Mouse (Mus musculus) hindlimb bud, embryonic 11.5 days (tissue): ENCODE data around the gene Sult6b1.

Experiments
- DNase-seq: peaks from one replicate; pipeline ENCODE4 v3.0.0-alpha.2; 2012; ENCODE audit warnings: low read depth, low spot score; ENCODE audit errors: extremely low spot score

The Sult6b1 gene

GRCm38 (mm10) chr17:78906892-78907291, at the start of gene Sult6b1:
Gene Sult6b1, minus strand, starts transcription at chr17:78906992.
- no peak for DNase-seq

- DNase-seq, result no peak
These were observed 46.4 kb upstream of the Sult6b1 start for GRCm38 (mm10) chr17:78953240-78953639.

GRCm38 (mm10) chr17:78952070-78952469, 45.3 kb upstream of the Sult6b1 start:
- DNase-seq, result no peak

GRCm38 (mm10) chr17:78951225-78951624, 44.4 kb upstream of the Sult6b1 start:
- no peak for DNase-seq

- no peak for DNase-seq
These were observed 35.8 kb upstream of the Sult6b1 start for GRCm38 (mm10) chr17:78942579-78942978.

- DNase-seq, result no peak
These were observed 32.1 kb upstream of the Sult6b1 start for GRCm38 (mm10) chr17:78938927-78939326.

- no peak for DNase-seq
These were observed 30.5 kb upstream of the Sult6b1 start for GRCm38 (mm10) chr17:78937229-78937853.

- DNase-seq, result peak; percentile 98
These were observed 29.9 kb upstream of the Sult6b1 start, which contains the start of the genes Cebpz and Ndufaf7 for GRCm38 (mm10) chr17:78936466-78937228. Gene Cebpz, minus strand, starts transcription at chr17:78937066. Gene Ndufaf7, plus strand, starts transcription at chr17:78937136.

- DNase-seq, result no peak
These were observed 29.1 kb upstream of the Sult6b1 start for GRCm38 (mm10) chr17:78935857-78936256.

GRCm38 (mm10) chr17:78917696-78918095, 10.9 kb upstream of the Sult6b1 start:
- no peak for DNase-seq

- DNase-seq, result no peak
These were observed 10.1 kb upstream of the Sult6b1 start for GRCm38 (mm10) chr17:78916899-78917298.

- DNase-seq, result peak; percentile 77
These were observed 9.6 kb upstream of the Sult6b1 start, which contains the start of gene Cebpzos for GRCm38 (mm10) chr17:78916369-78916813. Gene Cebpzos, plus strand, starts transcription at chr17:78916500.

- DNase-seq, result no peak
These were observed 9.0 kb upstream of the Sult6b1 start for GRCm38 (mm10) chr17:78915772-78916171.

GRCm38 (mm10) chr17:78913921-78914320, 7.1 kb upstream of the Sult6b1 start:
- no peak for DNase-seq

- no peak for DNase-seq
These were observed 6.1 kb upstream of the Sult6b1 start for GRCm38 (mm10) chr17:78912861-78913281.

- DNase-seq, result no peak
These were observed 2.6 kb upstream of the Sult6b1 start for GRCm38 (mm10) chr17:78909374-78909773.

GRCm38 (mm10) chr17:78903158-78903557, 3.6 kb downstream of the Sult6b1 start:
- no peak for DNase-seq

- DNase-seq, result no peak
These were observed 11.4 kb downstream of the Sult6b1 start for GRCm38 (mm10) chr17:78895394-78895793.

- no peak for DNase-seq
These were observed 11.8 kb downstream of the Sult6b1 start for GRCm38 (mm10) chr17:78894991-78895390.

- no peak for DNase-seq
These were observed 15.8 kb downstream of the Sult6b1 start for GRCm38 (mm10) chr17:78891020-78891419.

GRCm38 (mm10) chr17:78889184-78889583, 17.6 kb downstream of the Sult6b1 start:
- no peak for DNase-seq

GRCm38 (mm10) chr17:78888554-78888953, 18.2 kb downstream of the Sult6b1 start:
- DNase-seq, result no peak
